Mouse (Mus musculus) neural tube, embryonic 13.5 days (tissue): ENCODE measurements at regions not wholly inside any gene's neighbourhood (a gene's known extent, or its start where the extent isn't known, plus 50 kb on each side); places are given as distances from the start of the nearest gene placed in this dataset.

Experiments
- ATAC-seq: fragments of 200-750 bp; cut with Nextera tagmentation; 2 replicates; pipeline ENCODE4 v1.8.0; 2017; ENCODE audit warnings: low read depth, mild to moderate bottlenecking, moderate TSS enrichment, moderate library complexity
- H3K27ac ChIP-seq: fragments of 300-500 bp; sonication (generic); replicated peaks from 2 replicates; pipeline ENCODE4 v1.5.1; 2015; ENCODE audit warnings: moderate library complexity, mild to moderate bottlenecking, inconsistent platforms
- H3K27me3 ChIP-seq: fragments of 300-500 bp; sonication (generic); 2 replicates; pipeline ENCODE4 v1.6.1; 2015; ENCODE audit warnings: mild to moderate bottlenecking, inconsistent platforms
- H3K36me3 ChIP-seq: fragments of 300-500 bp; sonication (generic); 2 replicates; pipeline ENCODE4 v1.6.1; 2015; ENCODE audit warnings: mild to moderate bottlenecking, inconsistent platforms
- H3K4me1 ChIP-seq: fragments of 300-500 bp; sonication (generic); replicated peaks from 2 replicates; pipeline ENCODE4 v1.6.1; 2015; ENCODE audit warnings: inconsistent platforms
- H3K4me2 ChIP-seq: fragments of 300-500 bp; sonication (generic); 2 replicates; pipeline ENCODE4 v1.6.1; 2015; ENCODE audit warnings: inconsistent platforms, mild to moderate bottlenecking, moderate library complexity
- H3K4me3 ChIP-seq: fragments of 300-500 bp; sonication (generic); 2 replicates; pipeline ENCODE4 v1.5.1; 2015; ENCODE audit warnings: mild to moderate bottlenecking, inconsistent platforms
- H3K9ac ChIP-seq: fragments of 300-500 bp; sonication (generic); 2 replicates; pipeline ENCODE4 v1.6.1; 2015; ENCODE audit warnings: moderate library complexity, mild to moderate bottlenecking, inconsistent platforms
- H3K9me3 ChIP-seq: fragments of 300-500 bp; sonication (generic); 2 replicates; pipeline ENCODE4 v1.6.1; 2016; ENCODE audit warnings: inconsistent platforms
- WGBS: fragments of 180-500 bp; shearing (Covaris S2); methylation state at CpG from one replicate; pipeline ENCODE4 v1.1.7; 2015; 5-methylcytosine and 5-hydroxymethylcytosine counted together

- WGBS, result 71% methylated on average over 8 of the region's 8 CpGs
- Histone ChIP-seq H3K36me3 (no peaks in the 10 kb centered on the region), H3K27me3 (no peaks in the 10 kb centered on the region), H3K4me2 (no peak overlapping the region), H3K4me1 (no peaks in the 10 kb centered on the region), H3K27ac (no peak overlapping the region), H3K9me3 (no peaks in the 10 kb centered on the region), H3K4me3 (no peak overlapping the region), H3K9ac (no peak overlapping the region)
- no peak for ATAC-seq
Measured at GRCm38 (mm10) chr16:86816763-86817593, 537.0 kb upstream of the N6amt1 start.

- Histone ChIP-seq H3K27ac (no peak overlapping the region), H3K9ac (no peak overlapping the region), H3K4me2 (no peak overlapping the region), H3K27me3 (no peaks in the 10 kb centered on the region), H3K9me3 (no peaks in the 10 kb centered on the region), H3K36me3 (no peaks in the 10 kb centered on the region), H3K4me3 (no peak overlapping the region), H3K4me1 (no peaks in the 10 kb centered on the region)
- no peak for ATAC-seq
- 78% methylated on average over 2 of the region's 2 CpGs for WGBS
Measured at GRCm38 (mm10) chr16:86816006-86816405, 538.0 kb upstream of the N6amt1 start.

GRCm38 (mm10) chr16:86812692-86813091 is 541.3 kb upstream of the N6amt1 start:
- no peaks in the 10 kb centered on the region for H3K4me1 ChIP-seq

GRCm38 (mm10) chr16:86808644-86809324 is 545.2 kb upstream of the N6amt1 start:
- Histone ChIP-seq H3K9me3 (no peaks in the 10 kb centered on the region), H3K4me1 (no peaks in the 10 kb centered on the region), H3K27me3 (no peaks in the 10 kb centered on the region), H3K27ac (no peak overlapping the region), H3K9ac (no peak overlapping the region), H3K4me3 (no peak overlapping the region), H3K4me2 (no peak overlapping the region), H3K36me3 (no peaks in the 10 kb centered on the region)
- no peak for ATAC-seq
- 69% methylated on average over 5 of the region's 5 CpGs for WGBS

More at GRCm38 (mm10) chr16:86812692-86813091, 541.3 kb upstream of the N6amt1 start:
- Histone ChIP-seq H3K9me3 (no peaks in the 10 kb centered on the region), H3K4me2 (no peak overlapping the region), H3K36me3 (no peaks in the 10 kb centered on the region), H3K27ac (no peak overlapping the region), H3K27me3 (no peaks in the 10 kb centered on the region), H3K4me3 (no peak overlapping the region), H3K9ac (no peak overlapping the region)
- WGBS, result 90% methylated on average over 5 of the region's 5 CpGs
- no peak for ATAC-seq

- no peaks in the 10 kb centered on the region for H3K9me3 ChIP-seq
- H3K4me2 ChIP-seq, result no peak overlapping the region
- no peak overlapping the region for H3K9ac ChIP-seq
- no peaks in the 10 kb centered on the region for H3K27me3 ChIP-seq
- ATAC-seq, result no peak
- WGBS, result 88% methylated on average over 2 of the region's 2 CpGs
- no peak overlapping the region for H3K4me3 ChIP-seq
- no peak overlapping the region for H3K27ac ChIP-seq
- no peaks in the 10 kb centered on the region for H3K4me1 ChIP-seq
- H3K36me3 ChIP-seq, result no peaks in the 10 kb centered on the region
Measured at GRCm38 (mm10) chr16:86806374-86806773, 547.6 kb upstream of the N6amt1 start.

GRCm38 (mm10) chr16:86776086-86776485 is 577.9 kb upstream of the N6amt1 start:
- WGBS, result 71% methylated on average over 2 of the region's 2 CpGs
- no peak for ATAC-seq
- Histone ChIP-seq H3K4me3 (no peak overlapping the region), H3K27ac (no peak overlapping the region), H3K4me2 (no peak overlapping the region), H3K36me3 (no peaks in the 10 kb centered on the region), H3K9ac (no peak overlapping the region), H3K9me3 (no peaks in the 10 kb centered on the region), H3K4me1 (no peaks in the 10 kb centered on the region), H3K27me3 (no peaks in the 10 kb centered on the region)

GRCm38 (mm10) chr16:86772586-86772985 is 581.4 kb upstream of the N6amt1 start:
- H3K36me3 ChIP-seq, result no peaks in the 10 kb centered on the region
- WGBS, result 55% methylated on average over 1 of the region's 1 CpGs

GRCm38 (mm10) chr16:86768912-86769311 is 585.1 kb upstream of the N6amt1 start:
- no peak overlapping the region for H3K4me2 ChIP-seq
- H3K9me3 ChIP-seq, result no peaks in the 10 kb centered on the region
- H3K4me1 ChIP-seq, result no peaks in the 10 kb centered on the region
- ATAC-seq, result no peak
- WGBS, result 80% methylated on average over 3 of the region's 3 CpGs
- no peak overlapping the region for H3K9ac ChIP-seq
- H3K4me3 ChIP-seq, result no peak overlapping the region
- no peak overlapping the region for H3K27ac ChIP-seq
- no peaks in the 10 kb centered on the region for H3K36me3 ChIP-seq
- H3K27me3 ChIP-seq, result no peaks in the 10 kb centered on the region

More at GRCm38 (mm10) chr16:86772586-86772985, 581.4 kb upstream of the N6amt1 start:
- no peak overlapping the region for H3K27ac ChIP-seq
- no peak overlapping the region for H3K4me2 ChIP-seq
- no peak overlapping the region for H3K4me3 ChIP-seq
- H3K4me1 ChIP-seq, result no peaks in the 10 kb centered on the region
- H3K9ac ChIP-seq, result no peak overlapping the region
- no peak for ATAC-seq
- no peaks in the 10 kb centered on the region for H3K9me3 ChIP-seq
- H3K27me3 ChIP-seq, result no peaks in the 10 kb centered on the region

GRCm38 (mm10) chr16:86768355-86768754 is 585.6 kb upstream of the N6amt1 start:
- no peak for ATAC-seq
- WGBS, result 74% methylated on average over 3 of the region's 3 CpGs
- H3K27me3 ChIP-seq, result no peaks in the 10 kb centered on the region

GRCm38 (mm10) chr16:86765974-86766373 is 588.0 kb upstream of the N6amt1 start:
- H3K36me3 ChIP-seq, result no peaks in the 10 kb centered on the region
- 91% methylated on average over 8 of the region's 8 CpGs for WGBS
- no peak for ATAC-seq

More at GRCm38 (mm10) chr16:86768355-86768754, 585.6 kb upstream of the N6amt1 start:
- Histone ChIP-seq H3K27ac (no peak overlapping the region), H3K9me3 (no peaks in the 10 kb centered on the region), H3K36me3 (no peaks in the 10 kb centered on the region), H3K9ac (no peak overlapping the region), H3K4me3 (no peak overlapping the region), H3K4me1 (no peaks in the 10 kb centered on the region), H3K4me2 (no peak overlapping the region)

GRCm38 (mm10) chr16:86741236-86741635 is 612.7 kb upstream of the N6amt1 start:
- ATAC-seq, result no peak
- no peak overlapping the region for H3K4me2 ChIP-seq
- 64% methylated on average over 5 of the region's 5 CpGs for WGBS

More at GRCm38 (mm10) chr16:86765974-86766373, 588.0 kb upstream of the N6amt1 start:
- no peaks in the 10 kb centered on the region for H3K27me3 ChIP-seq
- H3K4me1 ChIP-seq, result no peaks in the 10 kb centered on the region
- no peak overlapping the region for H3K4me3 ChIP-seq
- H3K9ac ChIP-seq, result no peak overlapping the region
- H3K4me2 ChIP-seq, result no peak overlapping the region
- H3K27ac ChIP-seq, result no peak overlapping the region
- H3K9me3 ChIP-seq, result no peaks in the 10 kb centered on the region

GRCm38 (mm10) chr16:86718982-86719771 is 634.8 kb upstream of the N6amt1 start:
- no peak for ATAC-seq
- WGBS, result 56% methylated on average over 5 of the region's 5 CpGs
- no peaks in the 10 kb centered on the region for H3K27me3 ChIP-seq
- no peaks in the 10 kb centered on the region for H3K9me3 ChIP-seq
- H3K9ac ChIP-seq, result no peak overlapping the region
- no peak overlapping the region for H3K4me3 ChIP-seq
- no peaks in the 10 kb centered on the region for H3K4me1 ChIP-seq
- H3K4me2 ChIP-seq, result no peak overlapping the region
- H3K36me3 ChIP-seq, result no peaks in the 10 kb centered on the region
- no peak overlapping the region for H3K27ac ChIP-seq

More at GRCm38 (mm10) chr16:86741236-86741635, 612.7 kb upstream of the N6amt1 start:
- Histone ChIP-seq H3K9me3 (no peaks in the 10 kb centered on the region), H3K9ac (no peak overlapping the region), H3K27me3 (no peaks in the 10 kb centered on the region), H3K36me3 (no peaks in the 10 kb centered on the region), H3K4me1 (no peaks in the 10 kb centered on the region), H3K4me3 (no peak overlapping the region), H3K27ac (no peak overlapping the region)
